Mouse (Mus musculus): ENCODE measurements around the gene Dtx1. TPM values are rescaled to one million over a fixed set of nuclear protein-coding genes. Genes with fewer than 3 reads are reported as not detected.

Gene Dtx1
- polyA plus RNA-seq, 1 experiment from 2014 or later: 5.2 TPM

Other genes starting within 250 kb of the Dtx1 start
- 15.9 and 19.4 TPM in 2 replicates for gene Sdsl, start 239.1 kb downstream of the Dtx1 start, polyA plus RNA-seq (2015; fragmentation: Nextera tagmentation; extraction: Ambion mirVana)
- gene Sds, start 235.4 kb downstream of the Dtx1 start, polyA plus RNA-seq (2015; fragmentation: Nextera tagmentation; extraction: Ambion mirVana): 0.36 and 0.52 TPM in 2 replicates
- gene Plbd2, start 208.3 kb downstream of the Dtx1 start, polyA plus RNA-seq (2015; fragmentation: Nextera tagmentation; extraction: Ambion mirVana): 51.5 and 53.5 TPM in 2 replicates
- 6.2 and 8.3 TPM in 2 replicates for gene Slc8b1, start 200.8 kb downstream of the Dtx1 start, polyA plus RNA-seq (2015; fragmentation: Nextera tagmentation; extraction: Ambion mirVana)
- gene Tpcn1, start 123.3 kb downstream of the Dtx1 start, polyA plus RNA-seq (2015; fragmentation: Nextera tagmentation; extraction: Ambion mirVana): 25.5 and 25.7 TPM in 2 replicates
- 0.40 and 0.69 TPM in 2 replicates for gene Iqcd, start 122.9 kb downstream of the Dtx1 start, polyA plus RNA-seq (2015; fragmentation: Nextera tagmentation; extraction: Ambion mirVana)
- 10.4 and 11.4 TPM in 2 replicates for gene Rita1, start 99.3 kb downstream of the Dtx1 start, polyA plus RNA-seq (2015; fragmentation: Nextera tagmentation; extraction: Ambion mirVana)
- 41.8 and 44.9 TPM in 2 replicates for gene Ddx54, start 99.2 kb downstream of the Dtx1 start, polyA plus RNA-seq (2015; fragmentation: Nextera tagmentation; extraction: Ambion mirVana)
- gene Cfap73, start 77.7 kb downstream of the Dtx1 start, polyA plus RNA-seq (2015; fragmentation: Nextera tagmentation; extraction: Ambion mirVana): not detected in 2 replicates
- gene Rasal1, start 63.1 kb downstream of the Dtx1 start, polyA plus RNA-seq (2015; fragmentation: Nextera tagmentation; extraction: Ambion mirVana): 0.34 and 0.54 TPM in 2 replicates
- 0.46 and 0.51 TPM in 2 replicates for gene Oas2, start 37.9 kb upstream of the Dtx1 start, polyA plus RNA-seq (2015; fragmentation: Nextera tagmentation; extraction: Ambion mirVana)
- 0.32 and 0.40 TPM in 2 replicates for gene Oas3, start 65.7 kb upstream of the Dtx1 start, polyA plus RNA-seq (2015; fragmentation: Nextera tagmentation; extraction: Ambion mirVana)
- not detected in 2 replicates for gene Oas1e, start 83.6 kb upstream of the Dtx1 start, polyA plus RNA-seq (2015; fragmentation: Nextera tagmentation; extraction: Ambion mirVana)
- gene Oas1c, start 100.6 kb upstream of the Dtx1 start, polyA plus RNA-seq (2015; fragmentation: Nextera tagmentation; extraction: Ambion mirVana): 0.54 and 0.71 TPM in 2 replicates
- not detected in 2 replicates for gene Oas1f, start 135.4 kb upstream of the Dtx1 start, polyA plus RNA-seq (2015; fragmentation: Nextera tagmentation; extraction: Ambion mirVana)
- not detected in 2 replicates for gene Oas1h, start 149.5 kb upstream of the Dtx1 start, polyA plus RNA-seq (2015; fragmentation: Nextera tagmentation; extraction: Ambion mirVana)
- 1.1 and 1.8 TPM in 2 replicates for gene Oas1g, start 175.7 kb upstream of the Dtx1 start, polyA plus RNA-seq (2015; fragmentation: Nextera tagmentation; extraction: Ambion mirVana)
- gene Oas1a, start 195.6 kb upstream of the Dtx1 start, polyA plus RNA-seq (2015; fragmentation: Nextera tagmentation; extraction: Ambion mirVana): 4.1 and 4.6 TPM in 2 replicates
- not detected in 2 replicates for gene Oas1d, start 202.6 kb upstream of the Dtx1 start, polyA plus RNA-seq (2015; fragmentation: Nextera tagmentation; extraction: Ambion mirVana)

All from stomach, embryonic 15.5 days (tissue).